Mouse (Mus musculus): ENCODE measurements at regions not wholly inside any gene's neighbourhood (a gene's known extent, or its start where the extent isn't known, plus 50 kb on each side); places are given as distances from the start of the nearest gene placed in this dataset.

DNA sequence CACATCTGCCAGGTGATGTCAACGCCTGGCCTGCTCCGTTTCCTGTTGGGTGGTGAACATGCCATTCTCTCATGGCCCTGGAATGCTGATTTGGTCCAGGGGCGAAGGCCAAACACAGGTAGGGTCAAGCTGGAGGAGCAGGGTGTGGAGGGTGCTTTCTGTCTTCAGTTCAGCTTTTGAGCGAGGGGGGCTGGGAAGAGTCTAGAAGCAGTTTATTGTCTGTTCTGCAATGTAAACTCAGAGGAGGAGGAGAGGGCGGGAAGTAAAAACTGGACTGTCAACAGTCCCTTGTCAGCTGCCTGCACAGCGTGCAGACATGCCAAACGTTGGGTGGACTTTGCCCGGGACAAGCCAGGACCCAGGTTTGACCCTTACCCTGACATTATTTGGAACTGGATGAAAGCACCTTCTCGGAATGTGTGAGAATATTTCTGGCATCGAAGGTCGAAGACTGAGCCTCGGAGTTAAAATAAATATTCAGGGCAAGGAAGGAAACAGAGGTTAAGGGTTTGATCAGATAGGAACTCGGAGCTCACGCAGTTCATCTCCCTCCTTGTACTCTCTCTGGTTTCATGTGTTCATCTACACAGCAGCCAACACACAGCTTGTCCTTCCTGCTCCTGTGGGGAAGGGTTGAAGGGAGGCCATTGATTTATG is 183.3 kb upstream of the Gm5148 start:
- no peak for TF ChIP-seq CTCF (IDR thresholded peaks at IDR 0.05; ENCODE audit: low read depth)
- peak overlapping the region; percentile 39 for H3K4me2 ChIP-seq (replicated peaks; ENCODE audit: low read depth)
- no peaks in the 10 kb centered on the region for H3K36me3 ChIP-seq (ENCODE audit: control insufficient read depth, insufficient read depth)
- 9% methylated on average over 14 of the region's 14 CpGs for WGBS
- no peak overlapping the region for H3K4me3 ChIP-seq (ENCODE audit: low read depth, low read length)
- no peak overlapping the region; the same call in 1 of the 2 replicates for H3K27ac ChIP-seq (ENCODE audit: low read depth, low read length)
- H3K9me3 ChIP-seq (ENCODE audit: control insufficient read depth): no peaks in the 10 kb centered on the region
- H3K4me1 ChIP-seq (replicated peaks; ENCODE audit: control insufficient read depth, insufficient read depth, low read length): no peaks in the 10 kb centered on the region
- no peaks in the 10 kb centered on the region for H3K27me3 ChIP-seq (replicated peaks; ENCODE audit: control insufficient read depth, insufficient read depth, low read length)
- no peak overlapping the region for H3K9ac ChIP-seq (ENCODE audit: low read depth, low read length)
- peak; percentile 91 for ATAC-seq

DNA sequence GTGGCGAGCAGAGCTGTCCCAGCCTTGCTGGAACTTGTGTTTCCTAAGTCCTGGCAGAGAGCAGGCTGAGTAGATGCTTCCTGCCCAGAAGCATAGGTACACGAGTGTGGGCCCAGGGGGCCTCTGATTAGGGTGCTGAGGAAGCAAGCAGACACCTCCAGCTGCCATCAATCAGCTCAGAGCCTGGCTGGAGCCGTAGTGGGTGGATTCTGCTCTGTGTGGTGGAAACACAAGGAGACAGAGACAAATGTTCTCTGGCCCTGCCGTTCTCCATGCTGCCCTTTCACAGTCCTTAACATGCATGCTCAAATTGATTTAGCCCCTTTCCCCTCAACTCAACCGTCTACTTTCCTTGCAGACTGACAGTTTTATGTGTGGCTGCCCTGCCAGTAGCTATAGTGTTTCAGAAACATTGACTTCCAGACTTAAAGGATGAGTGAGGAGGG is 182.5 kb upstream of the Gm5148 start:
- 19% methylated on average over 5 of the region's 5 CpGs for WGBS
- Histone ChIP-seq H3K27ac (ENCODE audit: low read depth, low read length) (no peak overlapping the region), H3K27me3 (replicated peaks; ENCODE audit: control insufficient read depth, insufficient read depth, low read length) (no peaks in the 10 kb centered on the region), H3K4me3 (ENCODE audit: low read depth, low read length) (no peak overlapping the region), H3K4me1 (replicated peaks; ENCODE audit: control insufficient read depth, insufficient read depth, low read length) (no peaks in the 10 kb centered on the region), H3K36me3 (ENCODE audit: control insufficient read depth, insufficient read depth) (no peaks in the 10 kb centered on the region), H3K9ac (ENCODE audit: low read depth, low read length) (no peak overlapping the region), H3K4me2 (replicated peaks; ENCODE audit: low read depth) (no peak overlapping the region), H3K9me3 (ENCODE audit: control insufficient read depth) (no peaks in the 10 kb centered on the region)
- ATAC-seq: no peak
- no peak for TF ChIP-seq CTCF (IDR thresholded peaks at IDR 0.05; ENCODE audit: low read depth)

DNA sequence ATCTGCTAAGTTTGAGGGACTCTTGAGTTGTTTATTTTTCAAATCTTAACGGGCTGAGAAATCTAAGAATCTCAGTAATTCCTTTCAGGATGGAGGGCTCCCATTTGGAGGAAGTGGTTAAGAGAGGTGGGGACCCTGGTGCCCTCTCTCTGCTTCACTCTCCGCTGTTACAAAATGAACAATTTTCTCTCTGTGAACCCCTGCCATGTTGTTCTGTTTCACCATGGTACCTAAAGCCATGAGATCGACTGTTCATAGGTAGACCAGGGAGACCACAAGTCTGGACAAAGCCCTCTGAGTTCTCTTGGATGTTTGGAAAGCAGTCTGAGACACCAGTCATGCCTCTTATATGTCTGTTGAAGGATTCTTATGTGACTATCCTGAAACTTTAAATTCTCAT is 179.9 kb upstream of the Gm5148 start:
- no peak overlapping the region for H3K9ac ChIP-seq (ENCODE audit: low read depth, low read length)
- no peak for ATAC-seq
- no peaks in the 10 kb centered on the region for H3K36me3 ChIP-seq (ENCODE audit: control insufficient read depth, insufficient read depth)
- H3K9me3 ChIP-seq (ENCODE audit: control insufficient read depth): no peaks in the 10 kb centered on the region
- H3K4me3 ChIP-seq (ENCODE audit: low read depth, low read length): no peak overlapping the region
- TF ChIP-seq CTCF (IDR thresholded peaks at IDR 0.05; ENCODE audit: low read depth): no peak
- no peaks in the 10 kb centered on the region for H3K27me3 ChIP-seq (replicated peaks; ENCODE audit: control insufficient read depth, insufficient read depth, low read length)
- no peaks in the 10 kb centered on the region for H3K4me1 ChIP-seq (replicated peaks; ENCODE audit: control insufficient read depth, insufficient read depth, low read length)
- WGBS: 76% methylated on average over 3 of the region's 3 CpGs
- no peak overlapping the region for H3K4me2 ChIP-seq (replicated peaks; ENCODE audit: low read depth)
- no peak overlapping the region for H3K27ac ChIP-seq (ENCODE audit: low read depth, low read length)

DNA sequence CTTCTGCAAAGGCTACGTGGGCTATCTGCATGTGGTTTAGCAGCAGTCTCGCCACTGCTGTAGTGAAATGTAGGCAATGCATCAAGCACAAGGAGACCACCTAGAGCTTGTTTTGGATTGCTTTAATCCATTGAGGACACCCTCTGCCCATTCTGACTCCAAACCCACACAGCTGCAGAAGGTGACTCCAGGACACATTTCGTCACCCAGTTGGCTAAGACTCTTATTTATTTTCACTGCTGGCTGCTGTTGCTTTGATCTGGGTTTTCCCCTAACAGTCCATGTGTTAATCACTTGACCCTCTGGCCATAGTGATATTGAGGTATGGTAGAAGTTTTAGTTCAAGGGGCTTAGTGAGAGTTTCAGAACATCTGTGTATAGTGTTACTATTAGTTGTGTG is 179.2 kb upstream of the Gm5148 start:
- no peak for TF ChIP-seq CTCF (IDR thresholded peaks at IDR 0.05; ENCODE audit: low read depth)
- Histone ChIP-seq H3K9me3 (ENCODE audit: control insufficient read depth) (no peaks in the 10 kb centered on the region), H3K36me3 (ENCODE audit: control insufficient read depth, insufficient read depth) (no peaks in the 10 kb centered on the region), H3K4me2 (replicated peaks; ENCODE audit: low read depth) (no peak overlapping the region), H3K9ac (ENCODE audit: low read depth, low read length) (no peak overlapping the region), H3K27ac (ENCODE audit: low read depth, low read length) (no peak overlapping the region), H3K4me3 (ENCODE audit: low read depth, low read length) (no peak overlapping the region), H3K4me1 (replicated peaks; ENCODE audit: control insufficient read depth, insufficient read depth, low read length) (no peaks in the 10 kb centered on the region), H3K27me3 (replicated peaks; ENCODE audit: control insufficient read depth, insufficient read depth, low read length) (no peaks in the 10 kb centered on the region)
- WGBS: 79% methylated on average over 3 of the region's 3 CpGs
- no peak for ATAC-seq

DNA sequence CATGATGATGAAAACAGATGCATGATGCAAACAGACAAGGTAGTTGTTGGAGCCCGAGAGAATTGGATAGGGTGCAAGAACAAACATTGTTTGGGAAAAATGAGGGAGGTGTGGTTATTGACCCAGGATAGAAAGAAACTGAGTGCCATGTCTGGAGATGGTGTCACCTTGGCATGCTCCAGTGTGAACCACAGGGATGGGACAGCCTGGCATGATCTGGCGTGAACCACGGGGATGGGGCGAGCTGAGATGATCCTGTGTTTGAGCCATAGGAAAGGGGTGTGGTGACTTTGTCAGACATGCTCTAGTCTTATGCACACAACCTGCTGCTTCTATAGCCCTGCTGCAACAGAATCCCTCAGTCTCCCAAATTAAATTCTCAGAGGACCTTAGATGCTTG is 178.7 kb upstream of the Gm5148 start:
- Histone ChIP-seq H3K4me1 (replicated peaks; ENCODE audit: control insufficient read depth, insufficient read depth, low read length) (no peaks in the 10 kb centered on the region), H3K4me3 (ENCODE audit: low read depth, low read length) (no peak overlapping the region), H3K9me3 (ENCODE audit: control insufficient read depth) (no peaks in the 10 kb centered on the region), H3K9ac (ENCODE audit: low read depth, low read length) (no peak overlapping the region), H3K36me3 (ENCODE audit: control insufficient read depth, insufficient read depth) (no peaks in the 10 kb centered on the region), H3K4me2 (replicated peaks; ENCODE audit: low read depth) (no peak overlapping the region), H3K27ac (ENCODE audit: low read depth, low read length) (no peak overlapping the region), H3K27me3 (replicated peaks; ENCODE audit: control insufficient read depth, insufficient read depth, low read length) (no peaks in the 10 kb centered on the region)
- 87% methylated on average over 4 of the region's 4 CpGs for WGBS
- no peak for ATAC-seq
- TF ChIP-seq CTCF (IDR thresholded peaks at IDR 0.05; ENCODE audit: low read depth): no peak

DNA sequence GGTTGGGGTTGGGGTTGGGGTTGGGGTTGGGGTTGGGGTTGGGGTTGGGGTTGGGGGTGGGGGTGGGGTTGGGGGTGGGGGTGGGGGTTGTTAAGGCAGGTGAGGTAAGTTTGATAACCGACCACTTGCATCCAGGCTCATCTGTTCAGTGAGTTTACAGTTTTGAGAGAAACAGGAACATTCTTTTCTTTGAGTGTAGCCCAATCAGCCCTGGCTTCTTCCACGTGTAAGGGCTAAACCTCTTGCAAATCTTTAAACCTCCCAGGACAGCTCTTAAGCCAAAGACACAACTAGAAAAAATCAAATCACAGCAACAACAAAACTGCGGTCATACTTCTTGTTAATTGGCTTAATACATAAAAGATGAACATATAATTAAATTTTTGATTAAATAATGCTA is 173.1 kb upstream of the Gm5148 start:
- ATAC-seq: no peak
- H3K4me3 ChIP-seq (ENCODE audit: low read depth, low read length): no peak overlapping the region
- no peak overlapping the region for H3K4me2 ChIP-seq (replicated peaks; ENCODE audit: low read depth)
- H3K4me1 ChIP-seq (replicated peaks; ENCODE audit: control insufficient read depth, insufficient read depth, low read length): no peaks in the 10 kb centered on the region
- 46% methylated on average over 3 of the region's 3 CpGs for WGBS
- no peaks in the 10 kb centered on the region for H3K27me3 ChIP-seq (replicated peaks; ENCODE audit: control insufficient read depth, insufficient read depth, low read length)
- H3K36me3 ChIP-seq (ENCODE audit: control insufficient read depth, insufficient read depth): no peaks in the 10 kb centered on the region
- no peak for TF ChIP-seq CTCF (IDR thresholded peaks at IDR 0.05; ENCODE audit: low read depth)
- no peak overlapping the region for H3K9ac ChIP-seq (ENCODE audit: low read depth, low read length)
- no peaks in the 10 kb centered on the region for H3K9me3 ChIP-seq (ENCODE audit: control insufficient read depth)
- H3K27ac ChIP-seq (ENCODE audit: low read depth, low read length): no peak overlapping the region
